Mouse (Mus musculus): ENCODE results near the gene Tmem258. TPM values are rescaled to one million over a fixed set of nuclear protein-coding genes. Genes with fewer than 3 reads are reported as not detected.
A peak's percentile ranks its signal among the peaks of the same experiment; 100 is the strongest.

Tmem258 gene
- polyA plus RNA-seq, 1 experiment from 2014 or later: 384 TPM

GRCm38 (mm10) chr19:10235784-10236565 lies 32.2 kb downstream of the Tmem258 start:
- DNase-seq (ENCODE audit: low spot score): no peak
- WGBS: 72% methylated on average over 9 of the region's 9 CpGs
- H3K9me3 ChIP-seq: no peaks in the 10 kb centered on the region

DNA sequence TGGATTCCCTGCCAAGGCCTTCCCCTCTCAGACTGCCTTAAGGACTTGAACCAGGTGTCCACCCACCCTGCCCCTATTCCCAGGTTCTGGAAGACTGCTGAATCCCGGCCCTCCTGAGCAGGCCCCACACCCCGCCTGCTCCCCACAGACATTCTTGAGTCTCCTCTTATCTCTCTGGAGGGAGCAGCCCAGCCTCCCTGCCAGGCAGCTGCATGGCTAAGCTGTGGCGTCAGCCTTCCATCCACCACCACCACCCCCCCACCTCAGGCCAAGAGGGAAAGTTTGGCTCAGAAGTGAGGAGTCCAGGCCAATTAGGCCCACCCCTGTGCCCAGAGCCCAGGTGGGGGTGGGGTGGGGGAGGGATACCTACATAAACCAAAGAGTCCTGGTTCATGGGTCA lies 34.7 kb downstream of the Tmem258 start:
- peak; percentile 82 for DNase-seq (ENCODE audit: low spot score)
- peak overlapping the region; percentile 91 for H3K27ac ChIP-seq
- H3K4me3 ChIP-seq: peak overlapping the region; percentile 71
- peaks cover 1% of the 10 kb centered on the region; the same call in 1 of the 2 replicates for H3K36me3 ChIP-seq
- H3K9me3 ChIP-seq: no peaks in the 10 kb centered on the region
- peaks cover 59% of the 10 kb centered on the region for H3K4me1 ChIP-seq
- peaks cover 21% of the 10 kb centered on the region; the same call in 1 of the 2 replicates for H3K27me3 ChIP-seq (ENCODE audit: insufficient read depth, poor library complexity, severe bottlenecking)
- 22% methylated on average over 3 of the region's 3 CpGs for WGBS

More at GRCm38 (mm10) chr19:10235784-10236565, 32.2 kb downstream of the Tmem258 start:
- Histone ChIP-seq H3K4me1 (peaks cover 77% of the 10 kb centered on the region), H3K27me3 (ENCODE audit: insufficient read depth, poor library complexity, severe bottlenecking) (peaks cover 27% of the 10 kb centered on the region; the same call in 1 of the 2 replicates), H3K27ac (peak overlapping the region; percentile 22; the same call in 1 of the 2 replicates), H3K4me3 (no peak overlapping the region), H3K36me3 (peaks cover 7% of the 10 kb centered on the region; the same call in 1 of the 2 replicates)

DNA sequence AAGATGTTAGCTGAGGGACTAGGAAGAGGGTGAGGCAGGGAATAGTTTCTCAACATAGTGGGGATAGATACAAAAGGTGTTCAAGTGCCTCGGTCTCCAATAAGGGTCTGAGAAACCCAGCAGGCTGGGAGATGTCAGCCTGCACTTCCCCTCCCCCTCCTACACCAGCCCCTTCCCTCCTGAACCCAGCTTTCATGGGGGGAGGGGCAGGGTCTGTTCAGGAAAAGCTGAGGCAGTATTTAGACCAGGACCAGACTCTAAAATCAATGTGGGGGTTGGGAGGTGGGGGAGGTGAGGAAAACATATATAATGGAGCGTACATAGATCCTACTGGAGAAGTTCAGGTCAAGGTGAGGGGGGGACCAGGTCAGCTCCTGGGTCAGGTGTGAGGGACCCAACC lies 35.6 kb downstream of the Tmem258 start:
- 24% methylated on average over 2 of the region's 2 CpGs for WGBS
- Histone ChIP-seq H3K27ac (peak overlapping the region; percentile 91), H3K36me3 (no peaks in the 10 kb centered on the region), H3K9me3 (no peaks in the 10 kb centered on the region), H3K4me3 (peak overlapping the region; percentile 71), H3K4me1 (peaks cover 59% of the 10 kb centered on the region), H3K27me3 (ENCODE audit: insufficient read depth, poor library complexity, severe bottlenecking) (peaks cover 21% of the 10 kb centered on the region; the same call in 1 of the 2 replicates)
- DNase-seq (ENCODE audit: low spot score): no peak

GRCm38 (mm10) chr19:10239975-10240653 lies 36.3 kb downstream of the Tmem258 start:
- WGBS: 2% methylated on average over 26 of the region's 26 CpGs
- Histone ChIP-seq H3K36me3 (no peaks in the 10 kb centered on the region), H3K9me3 (no peaks in the 10 kb centered on the region), H3K4me1 (peaks cover 52% of the 10 kb centered on the region), H3K27me3 (ENCODE audit: insufficient read depth, poor library complexity, severe bottlenecking) (peaks cover 25% of the 10 kb centered on the region; the same call in 1 of the 2 replicates), H3K4me3 (peak overlapping the region; percentile 71), H3K27ac (peak overlapping the region; percentile 91)
- DNase-seq (ENCODE audit: low spot score): no peak

DNA sequence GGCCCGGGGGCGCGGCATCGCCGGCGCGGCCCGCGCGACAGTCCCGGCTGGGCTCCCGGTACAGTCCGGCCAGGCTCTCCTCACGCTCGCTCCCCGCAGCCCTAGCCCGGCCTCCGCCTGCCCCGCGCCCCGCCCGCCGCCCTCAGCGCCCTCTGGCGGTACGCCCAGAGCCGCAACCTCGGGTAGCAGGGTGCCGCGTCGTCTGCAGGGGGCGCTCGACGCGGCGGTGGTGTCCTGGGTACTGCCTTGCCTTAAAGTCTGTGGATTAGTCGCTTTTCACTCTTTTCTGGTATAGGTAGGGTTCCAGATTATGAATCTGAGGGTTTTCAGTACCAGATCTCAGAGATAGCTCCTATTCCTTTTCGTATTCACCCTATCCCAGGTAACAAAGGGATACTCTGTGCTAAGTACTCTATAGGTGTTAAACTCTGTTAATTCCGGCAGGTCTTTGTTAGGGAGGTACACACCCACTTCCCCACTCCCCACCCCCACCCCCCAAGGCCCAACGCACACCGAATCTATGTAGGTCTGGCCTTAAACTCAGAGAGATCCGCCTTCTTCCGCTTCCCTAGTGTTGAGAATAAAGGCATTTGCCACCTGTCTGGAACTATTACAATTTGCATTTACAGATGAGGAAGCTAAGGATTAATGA lies 37.0 kb downstream of the Tmem258 start, which contains the start of gene Myrf:
Gene Myrf (minus strand): TSS at position 95 of the 652 bp plus-strand sequence.
- WGBS: 6% methylated on average over 43 of the region's 43 CpGs
- peak within 1 kb of the TSS; percentile 91 for H3K27ac ChIP-seq
- H3K9me3 ChIP-seq: no peaks in the 10 kb centered on the region

DNA sequence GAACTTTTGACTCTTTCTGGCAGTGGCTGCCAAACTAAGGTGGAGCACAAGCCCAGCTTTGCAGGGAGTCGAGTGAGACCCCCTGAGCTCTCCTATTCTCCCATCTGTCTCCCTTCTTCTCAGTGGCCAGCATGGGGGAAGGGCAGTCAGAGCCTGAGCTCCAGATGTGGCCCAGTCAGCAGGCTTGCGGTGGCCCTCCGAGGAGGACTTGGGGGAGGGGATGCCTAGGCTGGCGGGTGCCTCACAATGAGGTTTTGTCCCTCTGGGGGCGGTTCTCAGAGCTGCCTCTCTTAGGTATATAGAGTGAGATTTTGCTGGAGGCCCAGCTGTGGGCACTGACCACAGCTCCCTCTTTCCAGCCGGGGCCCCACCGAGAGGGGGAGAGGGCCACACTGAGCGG lies 39.1 kb downstream of the Tmem258 start:
- Histone ChIP-seq H3K4me1 (peaks cover 62% of the 10 kb centered on the region), H3K4me3 (no peak overlapping the region), H3K27me3 (ENCODE audit: insufficient read depth, poor library complexity, severe bottlenecking) (peaks cover 45% of the 10 kb centered on the region; the same call in 1 of the 2 replicates), H3K36me3 (no peaks in the 10 kb centered on the region), H3K27ac (peak overlapping the region; percentile 54; the same call in 1 of the 2 replicates), H3K9me3 (no peaks in the 10 kb centered on the region)
- no peak for DNase-seq (ENCODE audit: low spot score)
- 10% methylated on average over 8 of the region's 8 CpGs for WGBS

More for the DNA sequence above, 37.0 kb downstream of the Tmem258 start, which contains the start of gene Myrf:
- DNase-seq (ENCODE audit: low spot score): peak; percentile 89
- Histone ChIP-seq H3K4me1 (peaks cover 50% of the 10 kb centered on the region), H3K4me3 (peak within 1 kb of the TSS; percentile 71), H3K27me3 (ENCODE audit: insufficient read depth, poor library complexity, severe bottlenecking) (peaks cover 30% of the 10 kb centered on the region; the same call in 1 of the 2 replicates), H3K36me3 (no peaks in the 10 kb centered on the region)

DNA sequence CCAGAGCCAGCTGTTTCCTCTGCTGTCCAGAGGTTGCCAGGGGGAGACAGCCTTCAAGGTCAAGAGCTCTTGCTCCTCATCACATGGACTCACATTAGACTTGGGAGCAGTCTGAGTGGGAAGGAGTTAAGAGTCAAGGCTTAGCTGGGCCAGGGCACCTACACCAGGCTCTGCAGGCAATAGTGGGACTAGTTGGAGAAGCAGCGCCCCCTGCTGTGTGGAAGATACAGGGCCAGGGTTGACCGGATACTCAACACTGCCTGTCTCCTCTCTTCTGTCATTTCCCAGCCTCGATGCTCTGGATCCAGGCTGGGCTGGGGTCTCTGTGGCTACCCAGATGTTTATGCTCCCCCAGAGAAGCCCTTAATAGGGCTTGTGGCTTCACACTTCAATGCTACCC lies 40.4 kb downstream of the Tmem258 start:
- Histone ChIP-seq H3K9me3 (no peaks in the 10 kb centered on the region), H3K36me3 (no peaks in the 10 kb centered on the region), H3K4me1 (peaks cover 58% of the 10 kb centered on the region), H3K27me3 (ENCODE audit: insufficient read depth, poor library complexity, severe bottlenecking) (peaks cover 46% of the 10 kb centered on the region), H3K4me3 (no peak overlapping the region), H3K27ac (peak overlapping the region; percentile 17; the same call in 1 of the 2 replicates)
- peak; percentile 83 for DNase-seq (ENCODE audit: low spot score)
- 16% methylated on average over 3 of the region's 3 CpGs for WGBS

- 23% methylated on average over 6 of the region's 6 CpGs for WGBS
- Histone ChIP-seq H3K27me3 (ENCODE audit: insufficient read depth, poor library complexity, severe bottlenecking) (peaks cover 63% of the 10 kb centered on the region), H3K27ac (peak overlapping the region; percentile 37), H3K36me3 (no peaks in the 10 kb centered on the region), H3K9me3 (no peaks in the 10 kb centered on the region), H3K4me1 (peaks cover 41% of the 10 kb centered on the region), H3K4me3 (no peak overlapping the region)
- no peak for DNase-seq (ENCODE audit: low spot score)
Measured at GRCm38 (mm10) chr19:10247165-10247564, 43.4 kb downstream of the Tmem258 start.

GRCm38 (mm10) chr19:10248128-10248527 lies 44.3 kb downstream of the Tmem258 start:
- WGBS: 28% methylated on average over 20 of the region's 20 CpGs
- DNase-seq (ENCODE audit: low spot score): peak; percentile 80

More at GRCm38 (mm10) chr19:10248128-10248527, 44.3 kb downstream of the Tmem258 start:
- H3K4me3 ChIP-seq: peak overlapping the region; percentile 19
- H3K27ac ChIP-seq: peak overlapping the region; percentile 37
- peaks cover 71% of the 10 kb centered on the region for H3K27me3 ChIP-seq (ENCODE audit: insufficient read depth, poor library complexity, severe bottlenecking)
- H3K36me3 ChIP-seq: no peaks in the 10 kb centered on the region
- no peaks in the 10 kb centered on the region for H3K9me3 ChIP-seq
- peaks cover 37% of the 10 kb centered on the region for H3K4me1 ChIP-seq

Small RNAs within 50 kb of the gene (microRNA-seq; reads per million reads assigned to microRNA genes)
- not detected for gene Mir6993

Other genes starting within 250 kb of the Tmem258 start
- 1,706 and 1,823 TPM in 2 replicates for gene Fth1, start 223.4 kb upstream of the Tmem258 start, polyA plus RNA-seq (2016; fragmentation: Nextera tagmentation; extraction: Ambion mirVana)
- 0.73 and 0.95 TPM in 2 replicates for gene Best1, start 202.4 kb upstream of the Tmem258 start, polyA plus RNA-seq (2016; fragmentation: Nextera tagmentation; extraction: Ambion mirVana)
- gene Rab3il1, start 202.3 kb upstream of the Tmem258 start, polyA plus RNA-seq (2016; fragmentation: Nextera tagmentation; extraction: Ambion mirVana): 51.5 and 57.6 TPM in 2 replicates
- gene Fads3, start 162.4 kb upstream of the Tmem258 start, polyA plus RNA-seq (2016; fragmentation: Nextera tagmentation; extraction: Ambion mirVana): 16.5 and 19.0 TPM in 2 replicates
- 72.7 and 87.6 TPM in 2 replicates for gene Fads2, start 102.3 kb upstream of the Tmem258 start, polyA plus RNA-seq (2016; fragmentation: Nextera tagmentation; extraction: Ambion mirVana)
- 76.6 and 89.6 TPM in 2 replicates for gene Fads1, start 21.1 kb upstream of the Tmem258 start, polyA plus RNA-seq (2016; fragmentation: Nextera tagmentation; extraction: Ambion mirVana)
- 96.5 and 128 TPM in 2 replicates for gene Fen1, start 155 bp downstream of the Tmem258 start, polyA plus RNA-seq (2016; fragmentation: Nextera tagmentation; extraction: Ambion mirVana)
- gene Myrf, start 36.7 kb downstream of the Tmem258 start, polyA plus RNA-seq (2016; fragmentation: Nextera tagmentation; extraction: Ambion mirVana): 17.4 and 30.6 TPM in 2 replicates
- gene Dagla, start 100.9 kb downstream of the Tmem258 start, polyA plus RNA-seq (2016; fragmentation: Nextera tagmentation; extraction: Ambion mirVana): 1.2 TPM in 2 replicates
- gene Syt7, start 185.1 kb downstream of the Tmem258 start, polyA plus RNA-seq (2016; fragmentation: Nextera tagmentation; extraction: Ambion mirVana): 0.16 and 0.35 TPM in 2 replicates